Comparison of ENCODE assay signal across 22 mouse cellular contexts in genomic region chr6:50991528-50992125, GRCm38 (mm10).
DNase-seq lines count a peak whose midpoint lies in the region; ATAC-seq and TF ChIP-seq lines count a peak whose summit lies in the region.
"Had no signal": no experiment of that assay in that cellular context is flagged by ENCODE, and none has a peak within 500 bp of the region (broad histone marks: within the 10 kb centered on the region; RNA-seq: fewer than 3 reads in every experiment).

No protein-coding gene starts in this region.

- H3K4me2 ChIP-seq in forebrain, embryonic 16.5 days (ENCODE audit: low read length) = no peak overlapping the region
- no peak overlapping the region for H3K4me2 ChIP-seq in heart, embryonic 15.5 days
- H3K4me2 ChIP-seq: forebrain, embryonic 15.5 days; hindbrain, embryonic 13.5 days; intestine, embryonic 15.5 days; kidney, embryonic 15.5 days had no signal

- no peak for TF ChIP-seq POLR2A in embryonic fibroblast, embryonic 13.5 days (IDR thresholded peaks at IDR 0.05; ENCODE audit: low read depth, low read length)

- intact Hi-C loops in heart, postnatal 25 days (cut with DNase I) = no loop called here

- no peaks in the 10 kb centered on the region for H3K9me3 ChIP-seq in forebrain, embryonic 10.5 days
- no peaks in the 10 kb centered on the region for H3K9me3 ChIP-seq in forebrain, embryonic 16.5 days (ENCODE audit: control insufficient read depth, low read length)
- no peaks in the 10 kb centered on the region for H3K9me3 ChIP-seq in heart, embryonic 15.5 days (replicated peaks)
- H3K9me3 ChIP-seq: forebrain, embryonic 15.5 days; hindbrain, embryonic 13.5 days; intestine, embryonic 15.5 days; kidney, embryonic 15.5 days had no signal

- ATAC-seq in forebrain, embryonic 16.5 days = no peak
- peak; percentile 83 for ATAC-seq in heart, embryonic 15.5 days (replicated peaks; ENCODE audit: insufficient number of reproducible peaks, insufficient read depth, low FRiP score, low read depth)
- ATAC-seq: forebrain, embryonic 15.5 days; intestine, embryonic 15.5 days; lung, postnatal 0 days; Patski had no signal

- peaks cover 11% of the 10 kb centered on the region for H3K27me3 ChIP-seq in forebrain, embryonic 10.5 days (ENCODE audit: poor library complexity, severe bottlenecking)
- no peaks in the 10 kb centered on the region for H3K27me3 ChIP-seq in forebrain, embryonic 16.5 days (replicated peaks; ENCODE audit: control insufficient read depth, insufficient read depth, low read length)
- H3K27me3 ChIP-seq in heart, embryonic 15.5 days = no peaks in the 10 kb centered on the region
- H3K27me3 ChIP-seq: forebrain, embryonic 15.5 days; hindbrain, embryonic 13.5 days; intestine, embryonic 15.5 days; kidney, embryonic 15.5 days; Patski had no signal

- TF ChIP-seq CTCF in embryonic fibroblast, embryonic 13.5 days (IDR thresholded peaks at IDR 0.05; ENCODE audit: borderline replicate concordance, insufficient read depth, low read length) = no peak

- no peak overlapping the region for H3K9ac ChIP-seq in forebrain, embryonic 16.5 days (replicated peaks; ENCODE audit: low read depth, low read length)
- no peak overlapping the region for H3K9ac ChIP-seq in heart, embryonic 15.5 days
- H3K9ac ChIP-seq: forebrain, embryonic 15.5 days; hindbrain, embryonic 13.5 days; intestine, embryonic 15.5 days; kidney, embryonic 15.5 days had no signal

- H3K4me3 ChIP-seq in forebrain, embryonic 10.5 days = no peak overlapping the region
- no peak overlapping the region for H3K4me3 ChIP-seq in forebrain, embryonic 16.5 days (replicated peaks; ENCODE audit: low read length)
- no peak overlapping the region for H3K4me3 ChIP-seq in heart, embryonic 15.5 days
- H3K4me3 ChIP-seq in embryonic fibroblast, embryonic 13.5 days (ENCODE audit: insufficient read depth, low read length) = no peak overlapping the region
- H3K4me3 ChIP-seq: forebrain, embryonic 15.5 days; hindbrain, embryonic 13.5 days; intestine, embryonic 15.5 days; kidney, embryonic 15.5 days had no signal

- peak overlapping the region; percentile 20; the same call in 1 of the 2 replicates for H3K27ac ChIP-seq in forebrain, embryonic 10.5 days
- no peak overlapping the region for H3K27ac ChIP-seq in forebrain, embryonic 16.5 days (ENCODE audit: low read length)
- H3K27ac ChIP-seq in heart, embryonic 15.5 days = peak overlapping the region; percentile 44
- peak overlapping the region; percentile 68; the same call in 1 of the 2 replicates for H3K27ac ChIP-seq in embryonic fibroblast, embryonic 13.5 days (ENCODE audit: insufficient read depth, low read length)
- H3K27ac ChIP-seq: forebrain, embryonic 15.5 days; hindbrain, embryonic 13.5 days; intestine, embryonic 15.5 days; kidney, embryonic 15.5 days had no signal

- no peak for DNase-seq in forebrain, embryonic 10.5 days (ENCODE audit: extremely low spot score, low spot score)
- no peak for DNase-seq in heart, postnatal 25 days (ENCODE audit: low spot score)
- peak; percentile 48 for DNase-seq in NIH3T3 (ENCODE audit: low read depth)
- no peak for DNase-seq in cerebellum, postnatal 36 days
- DNase-seq in spleen, postnatal 36 days (ENCODE audit: low spot score in 2 of 2) = no peak
- DNase-seq: adrenal gland, postnatal 10 days; cerebellum, adult 9-11 months; gastrocnemius, postnatal 25 days; liver; midbrain, embryonic 14.5 days; right cerebral cortex, postnatal 14 days; spleen, adult 18-20 months; thymus, postnatal 36 days had no signal

- peaks cover 20% of the 10 kb centered on the region for H3K4me1 ChIP-seq in forebrain, embryonic 10.5 days
- no peaks in the 10 kb centered on the region; the same call in 1 of the 2 replicates for H3K4me1 ChIP-seq in forebrain, embryonic 16.5 days (replicated peaks; ENCODE audit: control insufficient read depth, insufficient read depth, low read length)
- peaks cover 10% of the 10 kb centered on the region for H3K4me1 ChIP-seq in heart, embryonic 15.5 days (replicated peaks)
- no peaks in the 10 kb centered on the region for H3K4me1 ChIP-seq in embryonic fibroblast, embryonic 13.5 days (ENCODE audit: control insufficient read depth, insufficient read depth, low read length)

- H3K36me3 ChIP-seq in forebrain, embryonic 10.5 days (replicated peaks) = no peaks in the 10 kb centered on the region
- no peaks in the 10 kb centered on the region for H3K36me3 ChIP-seq in forebrain, embryonic 16.5 days (ENCODE audit: control insufficient read depth, insufficient read depth)
- no peaks in the 10 kb centered on the region for H3K36me3 ChIP-seq in heart, embryonic 15.5 days
- H3K36me3 ChIP-seq: forebrain, embryonic 15.5 days; hindbrain, embryonic 13.5 days; intestine, embryonic 15.5 days; kidney, embryonic 15.5 days had no signal

- 84% methylated on average over 8 of the region's 8 CpGs for WGBS in forebrain, embryonic 10.5 days
- WGBS in forebrain, embryonic 16.5 days = 82% methylated on average over 8 of the region's 8 CpGs
- 49% methylated on average over 8 of the region's 8 CpGs for WGBS in heart, embryonic 15.5 days
